Comparison of ENCODE assay signal across 20 mouse cellular contexts in genomic region chr9:109930063-109930462, GRCm38 (mm10). TPM values are rescaled to one million over a fixed set of nuclear protein-coding genes. Genes with fewer than 3 reads are reported as not detected.
DNase-seq lines count a peak whose midpoint lies in the region; ATAC-seq and TF ChIP-seq lines count a peak whose summit lies in the region.
"Had no signal": no experiment of that assay in that cellular context is flagged by ENCODE, and none has a peak within 500 bp of the region (broad histone marks: within the 10 kb centered on the region; RNA-seq: fewer than 3 reads in every experiment).

No protein-coding gene starts in this region.

- H3K36me3 ChIP-seq in liver, embryonic 12.5 days, result no peaks in the 10 kb centered on the region
- H3K36me3 ChIP-seq in liver, postnatal 0 days (replicated peaks; ENCODE audit: insufficient read depth, low read length), result no peaks in the 10 kb centered on the region
- no peaks in the 10 kb centered on the region for H3K36me3 ChIP-seq in hindbrain, embryonic 11.5 days (ENCODE audit: control insufficient read depth, insufficient read depth, low read length)
- H3K36me3 ChIP-seq: forebrain, embryonic 10.5 days; heart, embryonic 13.5 days; hindbrain, embryonic 13.5 days had no signal

- H3K9ac ChIP-seq in liver, embryonic 12.5 days, result no peak overlapping the region
- H3K9ac ChIP-seq in liver, postnatal 0 days (replicated peaks), result no peak overlapping the region
- no peak overlapping the region for H3K9ac ChIP-seq in hindbrain, embryonic 11.5 days (ENCODE audit: low read depth, low read length)
- H3K9ac ChIP-seq: forebrain, embryonic 13.5 days; heart, embryonic 13.5 days; hindbrain, embryonic 13.5 days had no signal

- no peak for TF ChIP-seq EP300 in liver, postnatal 0 days (IDR thresholded peaks at IDR 0.05; ENCODE audit: low read depth)

- TF ChIP-seq CTCF in liver, postnatal 0 days (IDR thresholded peaks at IDR 0.05; ENCODE audit: low read depth), result no peak

- no peak overlapping the region for H3K4me3 ChIP-seq in liver, embryonic 12.5 days
- no peak overlapping the region for H3K4me3 ChIP-seq in liver, postnatal 0 days (ENCODE audit: low read depth, low read length)
- no peak overlapping the region for H3K4me3 ChIP-seq in hindbrain, embryonic 11.5 days (ENCODE audit: low read depth, low read length)

- no peak for DNase-seq in liver
- DNase-seq in 416B (ENCODE audit: low read depth), result peak; percentile 18
- peak; percentile 15 for DNase-seq in CD4-positive helper T cell, adult 2 months (ENCODE audit: low read depth, low spot score)
- DNase-seq in liver, postnatal 0 days, result no peak
- DNase-seq in hindbrain, embryonic 11.5 days (ENCODE audit: low spot score), result no peak
- no peak for DNase-seq in right cerebral cortex, postnatal 10 days (ENCODE audit: low spot score in 2 of 2)
- no peak for DNase-seq in c-Kit-positive CD71-positive TER-119-positive erythroid progenitor cells, embryonic 14.5 days (ENCODE audit: low spot score)
- DNase-seq: adrenal gland, adult 2 months; adrenal gland, postnatal 14 days; cerebellum, adult 18-20 months; gastrocnemius, postnatal 25 days; heart, adult 18-20 months had no signal

- H3K27me3 ChIP-seq in liver, embryonic 12.5 days (replicated peaks), result peaks cover 19% of the 10 kb centered on the region
- 0 out of 2 replicates have a peak, but pooled peaks cover 3% of the 10 kb centered on the region for H3K27me3 ChIP-seq in liver, postnatal 0 days (ENCODE audit: insufficient read depth, low read length)
- no peaks in the 10 kb centered on the region for H3K27me3 ChIP-seq in hindbrain, embryonic 11.5 days (ENCODE audit: control insufficient read depth, insufficient read depth, low read length)
- H3K27me3 ChIP-seq: forebrain, embryonic 13.5 days; heart, embryonic 13.5 days; hindbrain, embryonic 13.5 days had no signal

- ATAC-seq in liver, embryonic 12.5 days, result no peak
- ATAC-seq in liver, postnatal 0 days, result no peak
- no peak for ATAC-seq in hindbrain, embryonic 11.5 days (ENCODE audit: low FRiP score)
- ATAC-seq: forebrain, embryonic 13.5 days; forebrain, embryonic 16.5 days; hindbrain, embryonic 16.5 days; inflammation-experienced regulatory T-cells, adult 6 months had no signal

- 79% methylated on average over 5 of the region's 5 CpGs for whole genome bisulfite sequencing in liver, embryonic 12.5 days (ENCODE audit: insufficient replicate concordance)
- 71% methylated on average over 5 of the region's 5 CpGs for WGBS in liver, postnatal 0 days (ENCODE audit: insufficient replicate concordance)
- WGBS in hindbrain, embryonic 11.5 days, result 91% methylated on average over 5 of the region's 5 CpGs

- H3K4me1 ChIP-seq in liver, embryonic 12.5 days, result peaks cover 34% of the 10 kb centered on the region
- peaks cover 20% of the 10 kb centered on the region for H3K4me1 ChIP-seq in liver, postnatal 0 days (ENCODE audit: insufficient read depth)
- peaks cover 2% of the 10 kb centered on the region; the same call in 1 of the 2 replicates for H3K4me1 ChIP-seq in hindbrain, embryonic 11.5 days (replicated peaks; ENCODE audit: control insufficient read depth, insufficient read depth, low read length)

- H3K27ac ChIP-seq in liver, embryonic 12.5 days, result 0 out of 2 replicates have a peak overlapping the region, but pooled peaks have one; percentile 88
- H3K27ac ChIP-seq in liver, postnatal 0 days (ENCODE audit: low read depth), result peak overlapping the region; percentile 44; the same call in 1 of the 2 replicates
- H3K27ac ChIP-seq in hindbrain, embryonic 11.5 days (ENCODE audit: low read depth, low read length), result no peak overlapping the region

- H3K4me2 ChIP-seq in liver, embryonic 12.5 days, result no peak overlapping the region
- no peak overlapping the region for H3K4me2 ChIP-seq in liver, postnatal 0 days (ENCODE audit: low read depth, low read length)
- no peak overlapping the region for H3K4me2 ChIP-seq in hindbrain, embryonic 11.5 days (replicated peaks; ENCODE audit: low read depth, low read length)

- H3K9me3 ChIP-seq in liver, embryonic 12.5 days (replicated peaks), result no peaks in the 10 kb centered on the region
- no peaks in the 10 kb centered on the region for H3K9me3 ChIP-seq in liver, postnatal 0 days (ENCODE audit: low read length)
- H3K9me3 ChIP-seq in hindbrain, embryonic 11.5 days (ENCODE audit: control insufficient read depth, low read length), result no peaks in the 10 kb centered on the region
- H3K9me3 ChIP-seq: forebrain, embryonic 10.5 days; forebrain, embryonic 13.5 days; heart, embryonic 13.5 days; hindbrain, embryonic 13.5 days had no signal

RNA-seq across cellular contexts. Expression of gene Map4, which starts 1.2 kb away (rescaled TPM):
- 18.6 and 19.1 TPM in 2 replicates for polyA plus RNA-seq in liver, embryonic 12.5 days (2016; fragmentation: Nextera tagmentation; extraction: Ambion mirVana)
- polyA plus RNA-seq in liver, postnatal 0 days (2015; fragmentation: Nextera tagmentation; extraction: Ambion mirVana), result 6.3 and 7.7 TPM in 2 replicates
- polyA plus RNA-seq in hindbrain, embryonic 11.5 days (2014; fragmentation: Nextera tagmentation; extraction: Ambion mirVana), result 78.9 and 98.7 TPM in 2 replicates

RNA-seq across cellular contexts. Expression of gene Cdc25a, which starts 54.7 kb away (rescaled TPM):
- 34.9 and 36.4 TPM in 2 replicates for polyA plus RNA-seq in liver, embryonic 12.5 days (2016; fragmentation: Nextera tagmentation; extraction: Ambion mirVana)
- 7.5 and 7.8 TPM in 2 replicates for polyA plus RNA-seq in liver, postnatal 0 days (2015; fragmentation: Nextera tagmentation; extraction: Ambion mirVana)
- polyA plus RNA-seq in hindbrain, embryonic 11.5 days (2014; fragmentation: Nextera tagmentation; extraction: Ambion mirVana), result 24.6 and 33.5 TPM in 2 replicates

Comparison
In these comparisons a context has a peak if more than half of its experiments do, and no peak if none do; other contexts are left out.
1. DNase-seq: peak in 416B (single experiment) and CD4-positive helper T cell, adult 2 months (single experiment); none in liver (single experiment), liver, postnatal 0 days (single experiment), hindbrain, embryonic 11.5 days (single experiment), right cerebral cortex, postnatal 10 days (0 of 2) and c-Kit-positive CD71-positive TER-119-positive erythroid progenitor cells, embryonic 14.5 days (single experiment).